ENCODE assay signal across 9 mouse cellular contexts in the genomic region with DNA sequence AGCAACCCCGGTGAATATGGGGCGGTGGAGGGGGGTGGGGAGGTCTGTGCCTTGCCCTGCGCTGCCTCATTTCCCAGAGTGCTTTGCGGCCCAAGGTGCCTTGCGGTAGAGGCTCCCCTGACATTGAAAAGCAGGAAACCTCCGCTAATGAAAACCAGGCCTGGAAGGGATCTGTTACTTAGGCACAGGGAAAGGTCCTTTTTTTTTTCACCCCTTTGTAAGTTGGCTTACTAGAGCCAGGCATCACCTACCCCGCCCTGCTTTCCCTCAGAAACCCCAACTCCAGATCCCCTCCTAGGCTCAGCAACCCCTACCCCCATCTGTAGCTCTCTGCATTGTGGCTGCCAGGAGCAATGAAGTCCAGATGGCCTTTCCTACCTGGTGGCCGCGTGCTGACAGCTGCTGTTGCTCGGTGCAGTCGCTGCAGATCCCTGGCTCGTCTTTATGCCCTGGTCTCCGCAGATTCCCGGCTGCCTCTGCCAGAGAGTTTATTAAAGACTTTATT.
A peak's percentile ranks its signal among the peaks of the same experiment; 100 is the strongest.
DNase-seq lines count a peak whose midpoint lies in the region; ATAC-seq and TF ChIP-seq lines count a peak whose summit lies in the region.
"Had no signal": no experiment of that assay in that cellular context is flagged by ENCODE, and none has a peak within 500 bp of the region (broad histone marks: within the 10 kb centered on the region; RNA-seq: fewer than 3 reads in every experiment).

No protein-coding gene starts in this region.

- H3K9me3 ChIP-seq in hindbrain, embryonic 13.5 days: no peaks in the 10 kb centered on the region
- no peaks in the 10 kb centered on the region for H3K9me3 ChIP-seq in midbrain, embryonic 16.5 days (replicated peaks; ENCODE audit: control insufficient read depth, low read length, poor library complexity, severe bottlenecking)
- no peaks in the 10 kb centered on the region for H3K9me3 ChIP-seq in liver, postnatal 0 days (ENCODE audit: low read length)

- no peak for ATAC-seq in hindbrain, embryonic 13.5 days (ENCODE audit: low FRiP score)
- ATAC-seq in midbrain, embryonic 16.5 days: no peak
- no peak for ATAC-seq in liver, postnatal 0 days

- no peak overlapping the region for H3K4me2 ChIP-seq in hindbrain, embryonic 13.5 days
- no peak overlapping the region for H3K4me2 ChIP-seq in midbrain, embryonic 16.5 days (ENCODE audit: low read length)
- no peak overlapping the region for H3K4me2 ChIP-seq in liver, postnatal 0 days (ENCODE audit: low read depth, low read length)

- no peak overlapping the region for H3K4me3 ChIP-seq in hindbrain, embryonic 13.5 days
- no peak overlapping the region for H3K4me3 ChIP-seq in midbrain, embryonic 16.5 days (ENCODE audit: low read depth, low read length)
- no peak overlapping the region for H3K4me3 ChIP-seq in liver, postnatal 0 days (ENCODE audit: low read depth, low read length)

- TF ChIP-seq CTCF in liver, postnatal 0 days (IDR thresholded peaks at IDR 0.05; ENCODE audit: low read depth): no peak

- no peak for TF ChIP-seq EP300 in liver, postnatal 0 days (IDR thresholded peaks at IDR 0.05; ENCODE audit: low read depth)

- H3K27me3 ChIP-seq in hindbrain, embryonic 13.5 days: no peaks in the 10 kb centered on the region
- no peaks in the 10 kb centered on the region for H3K27me3 ChIP-seq in midbrain, embryonic 16.5 days (ENCODE audit: control insufficient read depth, insufficient read depth, low read depth, low read length)
- H3K27me3 ChIP-seq in liver, postnatal 0 days (ENCODE audit: insufficient read depth, low read length): no peaks in the 10 kb centered on the region

- H3K9ac ChIP-seq in hindbrain, embryonic 13.5 days: no peak overlapping the region
- 0 out of 2 replicates have a peak overlapping the region, but pooled peaks have one; percentile 4 for H3K9ac ChIP-seq in midbrain, embryonic 16.5 days (ENCODE audit: low read depth, low read length)
- H3K9ac ChIP-seq in liver, postnatal 0 days (replicated peaks): no peak overlapping the region

- peak; percentile 29 for DNase-seq in adrenal gland, postnatal 10 days
- no peak for DNase-seq in adrenal gland, postnatal 4 days (ENCODE audit: low spot score in 2 of 2)
- peak; percentile 68 for DNase-seq in embryo, embryonic 10 days (ENCODE audit: low spot score)
- DNase-seq in ovary, postnatal 14 days (ENCODE audit: low spot score): no peak
- DNase-seq in liver, postnatal 0 days: no peak
- DNase-seq in adrenal gland, adult 2 months: no peak
- DNase-seq: lung, postnatal 36 days had no signal

- WGBS in hindbrain, embryonic 13.5 days: 30% methylated on average over 14 of the region's 14 CpGs
- 42% methylated on average over 14 of the region's 14 CpGs for WGBS in midbrain, embryonic 16.5 days
- WGBS in liver, postnatal 0 days (ENCODE audit: insufficient replicate concordance): 42% methylated on average over 14 of the region's 14 CpGs

- peak overlapping the region; percentile 74 for H3K27ac ChIP-seq in hindbrain, embryonic 13.5 days
- peak overlapping the region; percentile 53 for H3K27ac ChIP-seq in midbrain, embryonic 16.5 days (ENCODE audit: low read length)
- no peak overlapping the region for H3K27ac ChIP-seq in liver, postnatal 0 days (ENCODE audit: low read depth)

- no peaks in the 10 kb centered on the region for H3K36me3 ChIP-seq in hindbrain, embryonic 13.5 days
- no peaks in the 10 kb centered on the region for H3K36me3 ChIP-seq in midbrain, embryonic 16.5 days (ENCODE audit: control insufficient read depth, insufficient read depth, low read length)
- H3K36me3 ChIP-seq in liver, postnatal 0 days (replicated peaks; ENCODE audit: insufficient read depth, low read length): no peaks in the 10 kb centered on the region

- peaks cover 79% of the 10 kb centered on the region for H3K4me1 ChIP-seq in hindbrain, embryonic 13.5 days (replicated peaks)
- peaks cover 25% of the 10 kb centered on the region for H3K4me1 ChIP-seq in midbrain, embryonic 16.5 days (ENCODE audit: control insufficient read depth, insufficient read depth, low read length)
- no peaks in the 10 kb centered on the region for H3K4me1 ChIP-seq in liver, postnatal 0 days (ENCODE audit: insufficient read depth)

Comparison
In these comparisons a context has a peak if more than half of its experiments do, and no peak if none do; other contexts are left out.
1. DNase-seq: peak in adrenal gland, postnatal 10 days (single experiment) and embryo, embryonic 10 days (single experiment); none in adrenal gland, postnatal 4 days (0 of 2), ovary, postnatal 14 days (single experiment), liver, postnatal 0 days (single experiment) and adrenal gland, adult 2 months (single experiment).